Mouse (Mus musculus) 416B (cell line): Measurements from ENCODE around the gene Spi1.
"Not testable (repeated sequence)": the region's sequence is repeated elsewhere in the genome, so short reads cannot be mapped to it uniquely, and the experiment has no call there.

Source experiments
- DNase-seq: peaks from one replicate; pipeline ENCODE4 v3.0.0; 2011; ENCODE audit warnings: low read depth

Spi1 gene

DNA sequence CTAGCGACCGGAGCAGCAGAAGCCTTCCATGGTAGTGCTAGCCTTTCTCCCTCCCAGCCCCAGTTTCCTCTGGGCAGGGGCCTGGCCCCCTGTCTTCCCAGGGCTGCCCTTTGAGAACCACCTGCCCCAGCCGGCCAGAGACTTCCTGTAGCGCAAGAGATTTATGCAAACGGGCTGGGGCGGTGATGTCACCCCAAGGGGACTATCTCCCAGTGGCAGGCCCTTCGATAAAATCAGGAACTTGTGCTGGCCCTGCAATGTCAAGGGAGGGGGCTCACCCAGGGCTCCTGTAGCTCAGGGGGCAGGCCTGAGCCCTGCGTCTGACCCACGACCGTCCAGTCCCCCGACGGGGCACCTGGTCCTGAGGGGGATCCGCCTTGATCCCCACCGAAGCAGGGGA is 14.3 kb downstream of the Spi1 start:
- peak; percentile 92 for DNase-seq

DNA sequence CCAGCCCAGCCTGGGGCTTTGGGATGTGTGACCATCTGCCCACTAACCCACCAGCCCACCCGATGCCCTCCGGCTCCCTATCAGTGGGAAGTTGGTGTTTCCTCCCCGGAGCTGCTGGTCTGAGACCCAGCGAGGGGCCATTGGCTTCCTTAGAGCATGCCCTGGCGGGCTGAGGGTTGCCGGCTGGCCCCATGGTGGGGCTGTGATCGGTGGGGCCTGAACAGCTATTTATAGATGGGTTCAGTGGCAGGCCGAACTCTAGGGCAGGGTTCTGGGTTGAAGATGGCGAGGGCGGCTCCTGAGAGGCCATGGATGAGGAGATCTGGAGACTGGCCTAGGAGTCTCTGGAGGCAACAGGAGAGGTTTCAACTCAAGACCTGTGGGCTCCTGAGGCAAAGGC is 14.8 kb downstream of the Spi1 start:
- peak; percentile 46 for DNase-seq

DNA sequence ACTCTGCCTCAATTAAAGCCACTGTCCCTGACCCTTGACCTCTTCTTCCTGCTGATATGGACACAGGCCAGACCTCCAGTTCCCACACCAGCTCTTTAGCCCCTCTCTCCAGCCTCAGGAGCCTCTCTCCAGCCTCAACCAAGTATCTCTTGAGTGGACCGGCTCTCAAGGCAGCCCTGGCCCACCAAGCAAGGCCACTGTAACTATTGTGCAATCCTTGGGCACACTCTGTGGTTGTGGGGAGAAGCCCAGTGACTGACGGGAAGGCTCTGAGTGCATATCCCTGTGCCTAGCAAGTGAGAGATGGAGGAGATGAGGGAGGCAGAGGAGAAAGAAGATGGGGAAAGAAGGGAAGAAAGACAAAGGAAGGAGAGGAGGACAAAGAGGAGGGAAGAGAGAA is 16.0 kb downstream of the Spi1 start:
- DNase-seq: peak; percentile 72

DNA sequence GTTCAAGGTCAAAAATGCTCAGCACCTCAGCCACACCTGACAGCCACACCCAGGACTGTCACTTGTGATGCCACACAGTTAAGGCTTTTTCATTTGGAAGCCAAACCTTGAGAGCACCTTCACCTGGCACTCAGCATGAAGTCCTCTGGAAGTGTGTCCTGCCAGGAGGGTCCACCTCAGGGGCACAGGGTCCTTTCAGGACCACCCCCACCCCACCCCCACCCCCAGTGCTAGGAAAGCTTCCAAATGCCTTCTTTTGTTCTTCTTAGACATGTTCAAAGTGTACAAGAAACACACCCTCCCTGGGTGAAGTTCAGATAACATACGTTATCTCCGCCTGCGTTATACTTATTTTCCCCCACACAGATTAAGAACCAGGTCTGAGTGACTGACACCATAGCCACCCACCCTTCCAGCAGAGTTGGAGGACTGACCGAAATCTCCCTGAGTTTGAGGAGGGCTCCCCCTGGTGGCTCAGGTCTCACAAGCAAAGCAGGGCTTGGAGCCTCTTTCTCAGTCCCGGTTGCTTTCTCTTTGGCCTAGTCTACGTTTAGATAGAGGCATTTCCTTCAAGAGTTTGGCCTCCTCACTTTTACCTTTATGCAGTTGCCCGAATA is 19.0 kb downstream of the Spi1 start:
- peak; percentile 92 for DNase-seq

DNA sequence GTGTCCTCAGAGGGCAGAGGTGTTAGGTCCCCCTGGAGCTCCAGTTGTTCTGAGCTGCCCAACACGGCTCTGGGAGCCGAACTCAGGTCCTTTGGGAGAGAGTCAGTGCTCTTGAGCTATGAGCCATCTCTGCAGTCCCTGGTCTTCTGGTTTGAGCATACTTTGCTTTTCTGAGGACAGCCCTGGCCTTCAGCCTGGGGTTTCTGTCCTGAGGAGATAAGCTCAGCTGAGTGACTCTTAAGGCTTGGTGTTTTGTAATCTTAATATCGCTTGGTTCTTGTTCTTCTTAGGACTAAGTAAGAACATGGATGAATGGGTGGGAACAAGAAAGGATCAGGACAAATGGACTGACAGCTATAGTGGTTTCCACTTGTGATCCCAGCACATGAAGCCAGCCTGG is 26.0 kb downstream of the Spi1 start:
- DNase-seq: peak; percentile 26

DNA sequence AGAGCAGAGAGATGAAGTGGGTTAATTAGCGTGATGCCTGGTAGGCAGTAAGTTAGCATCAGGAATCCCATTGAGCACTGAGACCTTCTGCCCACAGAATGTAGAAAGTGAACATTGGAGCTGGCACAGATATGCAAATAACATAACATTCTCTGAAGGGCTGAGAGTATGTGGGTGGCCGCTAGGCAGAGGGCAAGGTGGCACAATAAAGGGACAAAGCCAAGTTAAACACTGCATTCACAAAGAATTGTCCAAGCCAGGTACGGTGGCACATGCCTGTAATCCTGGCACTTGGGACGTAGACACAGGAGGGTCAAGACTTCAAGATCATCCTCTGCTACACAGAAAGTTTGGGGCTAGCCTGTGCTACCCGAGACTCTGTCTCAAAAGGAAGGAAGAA is 27.1 kb downstream of the Spi1 start:
- no peak for DNase-seq

DNA sequence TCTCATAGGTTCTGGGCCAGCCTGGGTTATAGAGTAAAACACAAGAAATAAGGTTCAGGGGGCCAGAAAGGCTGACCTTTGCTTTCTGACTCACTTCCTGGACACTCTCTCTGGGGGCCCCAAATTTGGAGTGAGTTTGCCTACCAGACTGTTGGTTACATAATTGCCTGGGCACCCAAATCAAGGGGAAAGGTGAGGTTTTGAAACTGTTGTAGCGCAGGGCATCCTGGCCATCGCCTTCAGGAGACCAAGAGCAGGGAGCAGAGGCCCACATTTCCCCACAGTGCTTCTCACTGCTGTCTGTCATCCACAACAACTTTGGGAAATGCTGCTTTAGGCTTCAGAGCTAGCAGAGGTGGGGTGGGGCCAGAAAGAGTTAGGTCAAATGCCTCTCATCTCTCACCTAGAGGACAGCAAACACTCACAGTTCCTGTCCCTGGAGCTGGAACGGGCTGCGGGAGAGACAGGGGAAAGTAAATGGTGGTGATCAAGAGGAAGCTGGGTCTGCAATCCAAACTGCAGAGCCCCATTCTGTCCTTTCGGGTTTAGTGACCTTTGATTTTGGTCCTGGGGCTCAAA is 27.7 kb downstream of the Spi1 start:
- DNase-seq: peak; percentile 44

DNA sequence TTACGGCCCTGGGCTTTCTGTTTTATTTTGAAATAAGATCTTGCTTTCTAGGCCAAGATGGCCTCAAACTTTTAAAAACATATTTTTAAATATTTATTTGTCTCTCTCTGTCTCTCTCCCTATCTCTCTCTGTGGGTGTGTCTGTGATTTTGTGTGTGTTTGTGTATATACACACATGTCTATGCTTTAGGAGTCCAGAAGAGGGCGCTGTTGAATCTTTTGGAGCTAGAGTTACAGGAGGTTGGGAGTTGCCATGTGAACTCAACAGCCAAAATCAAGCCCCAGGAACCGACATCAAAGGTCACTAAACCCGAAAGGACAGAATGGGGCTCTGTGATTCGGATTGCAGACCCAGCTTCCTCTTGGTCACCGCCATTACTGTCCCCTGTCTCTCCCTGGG is 28.2 kb downstream of the Spi1 start:
- peak; percentile 39 for DNase-seq

DNA sequence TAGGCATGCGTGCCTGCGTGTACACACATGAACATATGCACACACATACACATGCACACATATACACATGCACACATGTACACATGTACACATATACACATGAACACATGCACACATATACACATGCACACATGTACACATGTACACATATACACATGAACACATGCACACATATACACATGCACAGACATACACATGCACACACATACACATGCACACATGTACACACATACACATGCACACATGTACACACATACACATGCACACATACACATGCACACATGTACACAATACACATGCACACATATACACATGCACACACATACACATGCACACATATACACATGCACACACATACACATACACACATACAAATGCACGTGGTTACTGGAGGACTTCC is 29.6 kb downstream of the Spi1 start:
- DNase-seq: not testable (repeated sequence)

DNA sequence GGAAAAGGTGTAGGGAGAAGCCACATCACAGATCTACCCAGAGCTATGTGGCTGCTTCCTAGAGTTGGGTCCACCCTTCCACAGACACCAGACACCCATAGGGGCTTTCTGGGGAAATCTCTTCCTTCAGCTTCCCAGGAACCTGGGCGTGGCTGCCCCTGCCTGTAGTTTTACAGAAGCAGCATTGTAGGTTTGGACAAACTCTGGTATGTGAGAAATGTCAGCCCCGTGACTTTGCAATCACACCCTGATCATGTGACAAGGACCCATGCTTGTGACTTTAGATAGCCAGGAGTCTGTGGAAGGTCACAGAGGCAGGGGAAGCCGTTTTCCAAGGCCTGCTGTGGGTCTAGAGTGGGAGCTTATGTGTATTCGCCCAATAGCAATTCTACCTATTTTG is 30.3 kb downstream of the Spi1 start:
- peak; percentile 32 for DNase-seq

DNA sequence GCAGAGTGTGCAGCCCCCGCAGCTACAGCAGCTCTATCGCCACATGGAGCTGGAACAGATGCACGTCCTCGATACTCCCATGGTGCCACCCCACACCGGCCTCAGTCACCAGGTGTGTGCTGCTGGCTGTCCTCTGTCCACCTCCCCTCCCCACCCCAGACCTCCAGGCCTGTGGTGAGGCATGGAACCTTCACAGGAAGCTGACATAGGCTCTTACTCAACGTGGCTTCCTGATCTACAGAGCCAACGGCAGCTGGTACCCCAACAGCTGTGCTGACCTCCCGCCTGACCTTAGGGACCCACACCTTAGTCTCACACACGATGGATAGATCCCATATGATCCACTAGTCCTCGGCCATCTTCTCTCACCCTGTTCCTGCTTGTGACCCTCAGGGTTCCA is 31.1 kb downstream of the Spi1 start:
- DNase-seq: peak; percentile 76

DNA sequence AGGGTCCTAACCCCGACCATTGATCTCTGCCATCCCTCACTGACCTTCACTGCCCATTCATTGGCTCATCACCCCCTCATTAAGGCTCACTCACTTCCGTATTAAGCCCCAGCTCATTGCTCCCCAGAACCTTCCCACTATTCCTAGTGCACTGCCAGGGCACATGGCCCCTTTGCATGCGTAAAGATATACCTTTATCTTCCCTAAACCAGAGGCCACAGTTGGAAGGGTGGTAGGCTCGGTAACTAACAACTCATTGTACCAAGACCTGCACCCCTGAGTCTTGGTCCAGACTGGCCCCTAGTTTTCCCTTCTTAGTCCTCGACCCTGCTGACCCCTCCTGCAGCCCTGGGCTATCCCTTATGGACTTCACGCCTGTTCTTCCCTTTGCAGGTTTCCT is 31.7 kb downstream of the Spi1 start:
- DNase-seq: no peak

DNA sequence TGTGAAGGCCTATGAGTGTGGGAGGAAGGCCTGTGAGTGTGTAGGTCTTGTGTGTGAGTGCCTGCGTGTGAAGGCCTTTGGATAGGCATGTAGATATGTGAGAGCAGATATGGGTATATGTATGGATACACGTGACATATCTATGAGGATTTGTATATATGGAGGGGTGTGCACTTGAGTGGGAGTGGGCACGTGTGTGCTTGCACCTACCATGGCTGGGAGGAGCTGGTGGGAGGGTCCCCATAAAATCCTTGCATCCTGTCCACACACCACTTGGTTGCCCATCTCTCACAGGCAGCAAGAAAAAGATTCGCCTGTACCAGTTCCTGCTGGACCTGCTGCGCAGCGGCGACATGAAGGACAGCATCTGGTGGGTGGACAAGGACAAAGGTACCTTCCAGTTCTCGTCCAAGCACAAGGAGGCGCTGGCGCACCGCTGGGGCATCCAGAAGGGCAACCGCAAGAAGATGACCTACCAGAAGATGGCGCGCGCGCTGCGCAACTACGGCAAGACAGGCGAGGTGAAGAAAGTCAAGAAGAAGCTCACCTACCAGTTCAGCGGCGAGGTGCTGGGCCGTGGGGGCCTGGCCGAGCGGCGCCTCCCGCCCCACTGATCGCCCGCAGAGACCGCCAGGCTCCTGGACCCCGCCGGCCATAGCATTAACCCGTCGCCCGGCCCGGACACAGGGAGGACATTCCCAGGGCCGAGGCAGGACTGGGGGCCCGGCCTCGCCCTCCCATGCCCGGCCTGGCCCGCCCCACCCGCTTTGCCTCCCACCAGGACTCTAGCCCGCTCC is 32.8 kb downstream of the Spi1 start:
- peak; percentile 90 for DNase-seq

DNA sequence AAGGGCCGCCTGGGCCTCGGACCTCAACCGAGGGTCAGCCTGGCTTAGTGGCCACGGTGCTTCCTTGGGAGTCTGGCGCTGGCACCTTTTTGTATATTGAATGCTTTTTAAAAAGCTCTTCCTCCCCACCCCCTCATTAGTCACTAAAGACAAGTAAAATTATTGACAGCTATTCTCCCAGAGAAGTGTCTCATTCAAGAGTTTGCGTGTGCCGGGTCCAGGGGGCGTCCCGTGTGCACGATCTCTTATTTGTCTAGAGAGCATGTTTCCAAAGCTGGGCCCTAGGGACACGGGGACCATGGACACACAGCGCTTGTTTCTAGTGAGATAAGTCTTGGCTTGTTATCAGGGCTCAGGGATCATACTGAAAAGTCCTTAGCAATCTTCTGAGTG is 33.4 kb downstream of the Spi1 start:
- DNase-seq: no peak

DNA sequence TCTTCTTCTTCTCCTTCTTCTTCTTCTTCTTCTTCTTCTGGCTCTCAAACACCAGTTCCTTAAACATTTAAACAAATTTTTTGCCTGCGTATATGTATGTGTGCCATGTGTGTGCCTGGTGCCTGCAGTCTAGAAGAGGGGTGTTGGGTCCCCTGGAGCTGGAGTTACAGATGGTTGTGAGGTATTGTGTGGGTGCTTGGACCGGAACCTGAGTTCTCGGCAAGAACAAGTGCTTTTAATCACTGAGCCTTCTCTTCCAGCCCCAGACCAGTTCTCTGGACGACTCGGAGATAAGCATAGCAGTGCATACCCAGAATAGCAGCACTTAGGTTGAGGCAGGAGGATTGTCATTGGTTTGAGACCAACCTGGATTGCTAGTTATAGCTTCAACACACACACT is 34.7 kb downstream of the Spi1 start:
- DNase-seq: no peak

DNA sequence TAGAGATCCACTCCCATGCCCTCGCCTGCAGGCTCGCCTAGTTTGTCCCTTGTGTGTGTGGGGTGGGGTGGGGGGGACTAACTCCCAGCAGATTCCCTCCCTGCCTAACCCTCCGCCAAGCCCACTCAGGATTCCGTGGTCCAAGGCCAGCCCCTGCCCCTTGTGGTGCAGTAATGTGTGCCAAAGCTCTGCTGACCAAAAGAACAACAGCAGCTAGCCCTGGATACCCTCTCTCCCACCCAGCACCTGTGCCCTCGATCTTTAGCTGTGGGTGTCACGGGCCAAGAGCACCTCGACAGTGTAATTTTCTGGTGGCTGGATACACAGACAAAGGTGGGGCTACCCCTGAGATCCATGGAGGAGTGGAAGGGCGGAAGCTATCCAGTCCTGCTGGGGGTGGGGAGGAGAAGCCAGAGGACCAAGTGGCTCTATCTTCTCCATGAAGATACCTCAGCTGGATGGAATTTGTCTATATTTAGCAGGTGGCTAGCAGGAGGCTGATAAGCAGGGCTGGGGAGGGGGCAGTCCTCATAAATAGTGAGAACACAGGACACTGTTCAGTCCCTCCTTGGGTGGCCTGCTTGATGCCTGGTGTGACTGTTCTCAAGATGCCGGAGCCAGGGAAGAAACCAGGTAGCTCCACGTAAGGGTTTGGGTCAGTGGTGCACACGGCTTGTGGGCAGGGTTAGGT is 35.5 kb downstream of the Spi1 start, which contains the start of gene Mybpc3:
Mybpc3 (plus strand) TSS at position 560 of the 691 bp plus-strand sequence.
- DNase-seq: no peak

DNA sequence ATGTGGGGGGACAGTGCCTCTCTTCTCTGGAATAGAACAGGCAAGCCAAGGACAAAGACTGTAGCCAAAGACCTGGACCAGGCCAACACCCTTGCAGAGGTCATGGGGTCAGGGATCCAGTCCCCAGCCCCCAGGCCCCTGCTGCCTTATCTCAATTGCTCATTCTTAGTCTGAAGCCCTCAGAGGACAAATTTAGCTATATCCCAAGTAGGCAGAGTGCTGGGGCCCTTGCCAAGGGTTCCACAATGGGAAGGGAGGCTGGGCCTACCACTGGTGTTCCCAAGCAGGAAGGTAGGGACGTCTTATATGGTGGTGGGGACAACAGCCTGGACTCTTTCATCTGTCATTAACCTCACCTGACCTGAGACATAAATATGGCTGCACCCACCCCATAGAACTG is 36.5 kb downstream of the Spi1 start:
- no peak for DNase-seq

DNA sequence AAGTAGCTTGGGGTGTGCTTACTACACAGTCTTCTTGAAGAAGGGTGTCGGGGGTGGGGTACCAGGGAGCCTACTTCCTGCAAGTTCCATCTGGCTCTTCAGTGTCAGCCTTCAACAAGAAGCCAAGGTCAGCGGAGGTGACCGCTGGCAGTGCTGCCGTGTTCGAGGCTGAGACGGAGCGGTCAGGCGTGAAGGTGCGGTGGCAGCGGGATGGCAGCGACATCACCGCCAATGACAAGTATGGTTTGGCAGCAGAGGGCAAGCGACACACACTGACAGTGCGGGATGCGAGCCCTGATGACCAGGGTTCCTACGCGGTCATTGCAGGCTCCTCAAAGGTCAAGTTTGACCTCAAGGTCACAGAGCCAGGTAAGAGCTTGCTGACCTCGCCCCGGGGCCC is 36.9 kb downstream of the Spi1 start:
- DNase-seq: no peak

DNA sequence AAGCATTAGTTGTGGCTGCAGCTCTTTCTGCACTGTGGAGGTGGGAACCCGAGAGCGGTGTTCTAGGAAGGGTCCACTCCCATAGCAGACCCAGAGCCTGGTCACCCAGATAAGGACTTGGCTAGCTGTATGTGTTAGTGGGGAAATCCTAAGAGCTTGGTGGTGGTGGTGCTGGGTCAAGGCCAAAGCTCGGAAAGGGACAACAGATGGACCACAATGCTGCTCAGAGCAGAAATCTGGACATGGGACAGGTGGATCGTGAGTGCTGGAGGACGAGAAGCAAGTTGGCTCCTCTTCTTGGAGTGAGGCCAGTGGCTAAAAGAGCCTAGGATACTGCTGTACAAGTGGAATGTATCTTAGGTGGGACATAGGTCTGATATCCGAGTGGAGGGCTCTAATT is 37.4 kb downstream of the Spi1 start:
- DNase-seq: no peak

DNA sequence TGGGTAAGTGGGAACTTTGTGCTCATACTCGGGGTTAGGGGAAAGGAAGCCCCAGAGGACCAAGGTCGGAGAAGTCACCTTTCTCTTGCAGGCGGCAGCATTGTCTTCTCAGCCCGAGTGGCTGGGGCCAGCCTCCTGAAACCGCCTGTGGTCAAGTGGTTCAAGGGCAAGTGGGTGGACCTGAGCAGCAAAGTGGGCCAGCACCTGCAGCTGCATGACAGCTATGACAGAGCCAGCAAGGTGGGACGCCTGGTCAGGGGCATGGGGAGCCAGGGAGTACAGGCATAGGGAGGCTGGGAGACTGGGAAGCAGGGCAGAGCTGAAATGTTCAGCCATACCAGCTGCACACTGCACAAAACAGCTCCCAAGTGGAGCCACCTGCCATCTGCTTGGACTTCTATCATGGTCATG is 38.1 kb downstream of the Spi1 start:
- DNase-seq: no peak

DNA sequence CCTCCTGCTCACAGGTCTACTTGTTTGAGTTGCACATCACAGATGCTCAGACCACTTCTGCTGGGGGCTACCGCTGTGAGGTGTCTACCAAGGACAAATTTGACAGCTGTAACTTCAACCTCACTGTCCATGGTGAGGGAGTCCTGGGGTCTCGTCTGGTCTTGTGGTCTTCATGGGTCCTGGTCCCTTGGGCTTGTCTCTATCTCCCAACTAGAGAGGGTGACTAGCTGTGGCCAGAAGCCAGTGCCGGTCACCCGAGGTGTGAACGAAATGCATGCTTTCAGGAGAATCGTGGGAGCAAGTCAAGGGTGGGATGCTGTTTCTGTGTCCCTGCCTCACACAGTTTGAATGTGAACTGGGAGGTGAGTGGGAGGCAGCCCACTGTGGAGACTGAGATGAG is 38.8 kb downstream of the Spi1 start:
- no peak for DNase-seq

DNA sequence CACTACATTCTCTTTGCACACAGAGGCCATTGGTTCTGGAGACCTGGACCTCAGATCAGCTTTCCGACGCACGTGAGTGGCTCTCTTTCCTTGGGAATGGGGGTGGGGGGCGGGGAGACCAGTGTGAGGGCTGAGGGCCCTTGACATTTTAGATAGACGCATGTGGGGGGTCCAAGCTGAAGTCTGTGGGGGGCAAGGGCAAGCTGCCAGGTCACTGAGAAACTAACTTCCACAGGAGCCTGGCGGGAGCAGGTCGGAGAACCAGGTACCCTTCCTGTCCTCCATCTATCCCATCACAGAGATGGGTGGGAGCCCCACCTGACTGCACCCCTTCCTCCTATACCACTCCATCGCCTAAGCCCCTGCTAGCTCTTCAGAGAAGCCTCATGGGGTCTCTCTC is 39.3 kb downstream of the Spi1 start:
- no peak for DNase-seq

DNA sequence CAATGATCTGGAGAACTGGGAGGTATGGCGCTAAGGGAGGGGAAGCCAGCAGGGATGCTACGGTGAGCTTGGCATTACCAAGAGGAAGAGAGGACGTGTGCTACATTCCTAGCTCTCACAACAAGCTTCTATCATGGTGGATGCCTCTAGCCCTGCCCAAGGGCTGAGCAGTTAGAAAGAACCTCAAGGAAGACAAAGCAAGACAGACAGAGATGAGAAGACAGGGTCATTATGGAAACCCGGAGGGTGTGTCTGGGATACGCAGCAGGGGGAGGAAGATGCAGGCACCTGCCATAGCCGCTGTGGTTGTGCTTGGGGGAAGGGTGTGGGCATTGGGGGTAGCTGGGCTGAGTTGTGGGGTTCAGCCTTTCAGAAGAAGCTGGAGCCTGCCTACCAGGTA is 41.3 kb downstream of the Spi1 start:
- DNase-seq: no peak
